Mouse (Mus musculus): Measurements from ENCODE around the gene Sspn. TPM values are rescaled to one million over a fixed set of nuclear protein-coding genes. Genes with fewer than 3 reads are reported as not detected.

Sspn gene
- total and polyA plus RNA-seq, 3 experiments, result 0.11 TPM; not detected in 2

GRCm38 (mm10) chr6:145967693-145968092 is 36.3 kb downstream of the Sspn start:
- Histone ChIP-seq H3K27me3 (ENCODE audit: insufficient read depth, low read length) (no peaks in the 10 kb centered on the region), H3K4me3 (ENCODE audit: low read depth, low read length) (no peak overlapping the region), H3K36me3 (replicated peaks) (no peaks in the 10 kb centered on the region), H3K9me3 (replicated peaks) (peaks cover 63% of the 10 kb centered on the region), H3K4me1 (ENCODE audit: insufficient read depth, low read depth, low read length) (no peaks in the 10 kb centered on the region)
- ATAC-seq (ENCODE audit: extremely low read depth, insufficient number of reproducible peaks, low FRiP score, poor library complexity, severe bottlenecking), result no peak
- no peak for DNase-seq (ENCODE audit: low spot score)
- TF ChIP-seq CTCF (IDR thresholded peaks at IDR 0.05; ENCODE audit: low read depth, low read length) (no peak), GATA2 (IDR thresholded peaks at IDR 0.05; ENCODE audit: borderline replicate concordance, low read depth, low read length) (no peak), TAL1 (conservative IDR thresholded peaks at IDR 0.05; ENCODE audit: low read depth, low read length) (no peak), POLR2AphosphoS5 (IDR thresholded peaks at IDR 0.05; ENCODE audit: insufficient replicate concordance, low read depth, low read length) (no peak), GATA1 (IDR thresholded peaks at IDR 0.05; ENCODE audit: borderline replicate concordance, low read length) (no peak)

GRCm38 (mm10) chr6:145968301-145968818 is 36.9 kb downstream of the Sspn start:
- H3K27me3 ChIP-seq (ENCODE audit: insufficient read depth, low read length), result no peaks in the 10 kb centered on the region
- DNase-seq (ENCODE audit: low spot score) (no peak), ATAC-seq (ENCODE audit: extremely low read depth, insufficient number of reproducible peaks, low FRiP score, poor library complexity, severe bottlenecking) (no peak)
- no peaks in the 10 kb centered on the region for H3K36me3 ChIP-seq (replicated peaks)
- H3K4me3 ChIP-seq (ENCODE audit: low read depth, low read length), result no peak overlapping the region
- peaks cover 65% of the 10 kb centered on the region for H3K9me3 ChIP-seq (replicated peaks)
- H3K4me1 ChIP-seq (ENCODE audit: insufficient read depth, low read depth, low read length), result no peaks in the 10 kb centered on the region
- TF ChIP-seq TAL1 (conservative IDR thresholded peaks at IDR 0.05; ENCODE audit: low read depth, low read length) (no peak), GATA2 (IDR thresholded peaks at IDR 0.05; ENCODE audit: borderline replicate concordance, low read depth, low read length) (no peak), CTCF (IDR thresholded peaks at IDR 0.05; ENCODE audit: low read depth, low read length) (no peak), POLR2AphosphoS5 (IDR thresholded peaks at IDR 0.05; ENCODE audit: insufficient replicate concordance, low read depth, low read length) (no peak), GATA1 (IDR thresholded peaks at IDR 0.05; ENCODE audit: borderline replicate concordance, low read length) (no peak)

- DNase-seq (ENCODE audit: low spot score), result no peak
- no peaks in the 10 kb centered on the region for H3K4me1 ChIP-seq (ENCODE audit: insufficient read depth, low read depth, low read length)
- no peaks in the 10 kb centered on the region for H3K36me3 ChIP-seq (replicated peaks)
- no peaks in the 10 kb centered on the region for H3K27me3 ChIP-seq (ENCODE audit: insufficient read depth, low read length)
- ATAC-seq (ENCODE audit: extremely low read depth, insufficient number of reproducible peaks, low FRiP score, poor library complexity, severe bottlenecking), result no peak
- peaks cover 68% of the 10 kb centered on the region for H3K9me3 ChIP-seq (replicated peaks)
- no peak for TF ChIP-seq CTCF (IDR thresholded peaks at IDR 0.05; ENCODE audit: low read depth, low read length)
- no peak for TF ChIP-seq GATA2 (IDR thresholded peaks at IDR 0.05; ENCODE audit: borderline replicate concordance, low read depth, low read length)
- no peak for TF ChIP-seq POLR2AphosphoS5 (IDR thresholded peaks at IDR 0.05; ENCODE audit: insufficient replicate concordance, low read depth, low read length)
- no peak for TF ChIP-seq GATA1 (IDR thresholded peaks at IDR 0.05; ENCODE audit: borderline replicate concordance, low read length)
- no peak for TF ChIP-seq TAL1 (conservative IDR thresholded peaks at IDR 0.05; ENCODE audit: low read depth, low read length)
- H3K4me3 ChIP-seq (ENCODE audit: low read depth, low read length), result no peak overlapping the region
Observed at GRCm38 (mm10) chr6:145968821-145969220, 37.4 kb downstream of the Sspn start.

GRCm38 (mm10) chr6:145969572-145969971 is 38.1 kb downstream of the Sspn start:
- H3K9me3 ChIP-seq (replicated peaks), result peaks cover 64% of the 10 kb centered on the region
- no peak overlapping the region for H3K4me3 ChIP-seq (ENCODE audit: low read depth, low read length)
- H3K27me3 ChIP-seq (ENCODE audit: insufficient read depth, low read length), result no peaks in the 10 kb centered on the region
- ATAC-seq (ENCODE audit: extremely low read depth, insufficient number of reproducible peaks, low FRiP score, poor library complexity, severe bottlenecking) (no peak), DNase-seq (ENCODE audit: low spot score) (no peak)
- no peaks in the 10 kb centered on the region for H3K36me3 ChIP-seq (replicated peaks)
- no peaks in the 10 kb centered on the region for H3K4me1 ChIP-seq (ENCODE audit: insufficient read depth, low read depth, low read length)
- TF ChIP-seq GATA2 (IDR thresholded peaks at IDR 0.05; ENCODE audit: borderline replicate concordance, low read depth, low read length) (no peak), CTCF (IDR thresholded peaks at IDR 0.05; ENCODE audit: low read depth, low read length) (no peak), POLR2AphosphoS5 (IDR thresholded peaks at IDR 0.05; ENCODE audit: insufficient replicate concordance, low read depth, low read length) (no peak), TAL1 (conservative IDR thresholded peaks at IDR 0.05; ENCODE audit: low read depth, low read length) (no peak), GATA1 (IDR thresholded peaks at IDR 0.05; ENCODE audit: borderline replicate concordance, low read length) (no peak)

- no peak overlapping the region for H3K4me3 ChIP-seq (ENCODE audit: low read depth, low read length)
- no peaks in the 10 kb centered on the region for H3K27me3 ChIP-seq (ENCODE audit: insufficient read depth, low read length)
- TF ChIP-seq GATA2 (IDR thresholded peaks at IDR 0.05; ENCODE audit: borderline replicate concordance, low read depth, low read length) (no peak), CTCF (IDR thresholded peaks at IDR 0.05; ENCODE audit: low read depth, low read length) (no peak), GATA1 (IDR thresholded peaks at IDR 0.05; ENCODE audit: borderline replicate concordance, low read length) (no peak), TAL1 (conservative IDR thresholded peaks at IDR 0.05; ENCODE audit: low read depth, low read length) (no peak), POLR2AphosphoS5 (IDR thresholded peaks at IDR 0.05; ENCODE audit: insufficient replicate concordance, low read depth, low read length) (no peak)
- no peaks in the 10 kb centered on the region for H3K36me3 ChIP-seq (replicated peaks)
- no peaks in the 10 kb centered on the region for H3K4me1 ChIP-seq (ENCODE audit: insufficient read depth, low read depth, low read length)
- H3K9me3 ChIP-seq (replicated peaks), result peaks cover 63% of the 10 kb centered on the region
- ATAC-seq (ENCODE audit: extremely low read depth, insufficient number of reproducible peaks, low FRiP score, poor library complexity, severe bottlenecking) (no peak), DNase-seq (ENCODE audit: low spot score) (no peak)
Observed at GRCm38 (mm10) chr6:145972107-145972506, 40.7 kb downstream of the Sspn start.

- Histone ChIP-seq H3K4me3 (ENCODE audit: low read depth, low read length) (no peak overlapping the region), H3K36me3 (replicated peaks) (no peaks in the 10 kb centered on the region), H3K27me3 (ENCODE audit: insufficient read depth, low read length) (no peaks in the 10 kb centered on the region), H3K4me1 (ENCODE audit: insufficient read depth, low read depth, low read length) (no peaks in the 10 kb centered on the region), H3K9me3 (replicated peaks) (peaks cover 63% of the 10 kb centered on the region)
- TF ChIP-seq CTCF (IDR thresholded peaks at IDR 0.05; ENCODE audit: low read depth, low read length), result no peak
- no peak for TF ChIP-seq TAL1 (conservative IDR thresholded peaks at IDR 0.05; ENCODE audit: low read depth, low read length)
- no peak for TF ChIP-seq POLR2AphosphoS5 (IDR thresholded peaks at IDR 0.05; ENCODE audit: insufficient replicate concordance, low read depth, low read length)
- no peak for TF ChIP-seq GATA2 (IDR thresholded peaks at IDR 0.05; ENCODE audit: borderline replicate concordance, low read depth, low read length)
- TF ChIP-seq GATA1 (IDR thresholded peaks at IDR 0.05; ENCODE audit: borderline replicate concordance, low read length), result no peak
- DNase-seq (ENCODE audit: low spot score) (no peak), ATAC-seq (ENCODE audit: extremely low read depth, insufficient number of reproducible peaks, low FRiP score, poor library complexity, severe bottlenecking) (no peak)
Observed at GRCm38 (mm10) chr6:145972836-145973235, 41.4 kb downstream of the Sspn start.
